Mouse (Mus musculus) spleen, postnatal 4 days (tissue): Measurements from ENCODE around the gene Med1.

Experiments used
- DNase-seq, 2 experiments: peaks; one replicate each; pipeline ENCODE4 v3.0.0; 2022; ENCODE audit warnings: low spot score in 2 of 2

The Med1 gene

GRCm38 (mm10) chr11:98149304-98149750 lies 43.8 kb downstream of the Med1 start:
- peak; percentile 84 to 93 for DNase-seq

DNA sequence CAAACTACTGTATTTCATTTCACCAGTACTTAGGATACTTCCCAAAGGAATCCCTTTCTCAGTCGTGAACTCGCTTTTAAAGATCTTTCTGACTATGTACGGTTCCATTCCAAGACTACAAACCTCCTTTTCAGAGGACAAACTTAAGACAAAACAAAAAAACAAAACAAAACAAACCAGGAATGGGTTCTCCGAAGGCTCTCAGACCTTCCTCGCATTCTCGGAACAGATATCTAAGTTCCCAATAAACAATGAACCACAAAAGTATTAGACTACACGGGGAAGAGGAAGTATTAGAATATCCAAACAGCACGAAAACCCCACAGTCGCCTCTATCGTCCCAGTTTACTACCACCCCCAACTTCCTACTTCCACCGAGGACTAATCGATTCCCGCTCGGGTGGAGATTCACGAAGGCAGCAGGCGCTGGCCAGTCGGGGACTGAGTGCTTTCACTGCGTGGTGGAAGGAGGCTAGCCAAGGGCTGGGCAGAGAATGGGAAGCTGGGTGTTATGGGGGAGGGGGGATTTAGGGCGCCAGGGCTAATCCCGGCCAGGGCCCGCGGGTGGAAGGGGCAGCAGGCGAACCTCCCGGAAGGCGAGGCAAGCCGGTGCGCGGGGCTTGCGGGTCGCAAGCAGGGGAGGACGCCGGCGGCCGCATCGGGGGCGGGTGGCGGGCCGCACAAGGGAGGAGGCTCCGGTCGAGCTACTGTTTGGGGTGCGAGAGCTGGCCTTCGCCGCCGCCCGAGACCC lies 44.4 kb downstream of the Med1 start:
- no peak for DNase-seq

GRCm38 (mm10) chr11:98145856-98146255 lies 47.2 kb downstream of the Med1 start:
- no peak for DNase-seq

GRCm38 (mm10) chr11:98142545-98142944 lies 50.5 kb downstream of the Med1 start:
- no peak for DNase-seq

GRCm38 (mm10) chr11:98138894-98139293 lies 54.2 kb downstream of the Med1 start:
- no peak for DNase-seq

DNA sequence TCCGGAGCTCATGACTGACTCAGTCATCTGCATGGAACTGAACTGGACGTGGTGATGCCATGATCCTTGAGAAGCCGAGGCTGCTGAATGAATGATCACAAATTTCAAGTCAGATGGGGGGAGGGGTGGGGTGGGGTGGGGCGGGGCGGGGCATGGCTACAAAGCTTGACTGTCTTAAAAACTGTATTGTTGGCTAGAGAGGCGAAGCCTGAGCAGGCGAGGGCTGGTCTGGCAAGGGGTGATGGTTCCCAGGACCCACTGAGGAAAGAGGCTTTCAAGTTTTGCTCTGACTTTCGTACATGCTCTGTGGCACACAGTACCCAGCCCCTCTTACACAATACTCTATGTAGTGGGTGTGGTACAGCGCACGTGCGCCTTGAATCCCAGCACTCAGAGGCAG lies 55.3 kb downstream of the Med1 start:
- no peak for DNase-seq

DNA sequence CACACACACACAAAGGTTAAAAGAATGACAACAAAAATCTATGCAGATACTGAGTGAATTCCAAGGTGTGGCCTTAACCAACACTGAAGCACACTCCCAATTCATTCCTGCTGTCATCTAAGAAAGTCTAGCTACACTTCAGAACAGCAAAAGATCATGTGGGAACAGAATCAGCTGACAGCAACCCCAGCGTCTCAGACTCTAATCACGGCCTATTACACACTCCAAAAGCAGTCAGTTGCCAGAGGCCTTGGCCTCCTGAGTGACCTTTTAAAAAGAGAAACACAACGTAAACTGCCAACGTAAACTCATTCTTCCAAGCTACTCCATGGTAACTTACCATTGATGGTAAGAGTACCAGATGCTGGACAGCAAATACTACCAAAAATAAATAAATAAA lies 58.1 kb downstream of the Med1 start:
- DNase-seq = no peak

DNA sequence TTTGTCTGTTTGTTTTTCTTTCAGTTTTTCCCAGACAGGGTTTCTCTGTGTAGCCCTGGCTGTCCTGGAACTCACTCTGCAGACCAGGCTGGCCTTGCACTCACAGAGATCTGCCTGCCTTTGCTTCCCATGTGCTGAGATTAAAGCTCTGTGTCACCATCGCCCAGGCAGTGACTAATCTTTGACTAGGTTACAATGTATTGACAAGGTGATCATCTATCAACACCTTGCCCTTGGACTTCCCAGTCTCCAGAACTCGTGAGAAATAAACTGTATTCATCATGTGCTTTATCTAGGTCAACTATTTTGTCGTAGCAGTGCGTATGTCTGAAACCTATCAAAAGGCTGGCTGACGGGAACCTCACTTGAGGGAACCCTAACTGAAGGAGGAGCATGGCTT lies 69.7 kb downstream of the Med1 start:
- DNase-seq = no peak

DNA sequence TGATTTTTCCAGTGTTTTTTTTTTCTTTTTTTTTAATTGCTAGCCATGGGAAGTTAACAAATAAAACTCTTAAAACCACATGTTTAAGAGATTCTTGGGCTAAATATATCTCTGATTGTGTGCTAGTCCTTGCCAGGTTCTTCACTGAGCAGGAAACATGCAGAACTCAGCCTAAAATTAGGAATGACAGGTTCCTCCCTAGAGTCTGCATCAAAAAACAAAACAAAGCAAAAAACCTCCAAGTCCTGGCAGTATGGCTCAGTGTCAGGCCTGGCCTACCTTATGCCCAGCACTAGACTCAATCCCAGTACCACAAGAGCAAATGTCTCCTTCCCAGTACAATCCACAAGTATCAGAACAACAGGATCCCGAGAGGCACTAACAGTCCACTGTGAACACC lies 78.7 kb downstream of the Med1 start:
- DNase-seq = no peak

DNA sequence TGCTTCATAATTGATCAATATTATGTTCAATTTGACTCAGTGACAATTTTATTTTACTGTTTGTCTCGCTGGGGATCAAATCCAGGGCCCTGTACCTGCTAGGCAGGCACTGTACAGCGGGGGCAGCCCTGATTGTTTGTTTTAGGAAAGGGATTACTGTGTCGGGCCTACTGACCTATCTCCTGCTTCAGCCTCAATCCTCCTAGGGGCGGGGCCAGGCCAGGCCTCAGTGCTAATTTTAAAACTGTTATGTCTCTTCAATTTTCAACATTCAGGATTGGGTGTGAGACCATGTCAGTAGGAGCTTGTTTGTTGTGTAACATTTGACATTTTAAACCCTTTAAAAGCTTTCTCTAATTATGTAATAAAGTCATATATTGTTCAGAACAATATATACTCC lies 79.6 kb downstream of the Med1 start:
- DNase-seq = no peak

- no peak for DNase-seq
Measured at GRCm38 (mm10) chr11:98109706-98110105, 83.4 kb downstream of the Med1 start.
